Mouse (Mus musculus): ENCODE measurements around the gene Pou2f3.

GRCm38 (mm10) chr9:43233044-43233443 is 22.9 kb upstream of the Pou2f3 start:
- TF ChIP-seq POLR2A (IDR thresholded peaks at IDR 0.05; ENCODE audit: low read depth, low read length): no peak
- TF ChIP-seq CTCF (conservative IDR thresholded peaks at IDR 0.05; ENCODE audit: insufficient read depth, insufficient read length, low read depth, low read length): no peak
